Mouse (Mus musculus) forebrain, embryonic 11.5 days (tissue): ENCODE measurements around the gene Zfp981. TPM values are rescaled to one million over a fixed set of nuclear protein-coding genes. Genes with fewer than 3 reads are reported as not detected.
A peak's percentile ranks its signal among the peaks of the same experiment; 100 is the strongest.
"Not testable (repeated sequence)": the region's sequence is repeated elsewhere in the genome, so short reads cannot be mapped to it uniquely, and the experiment has no call there.

Source experiments
- ATAC-seq: fragments of 200-750 bp; cut with Nextera tagmentation; replicated peaks from 2 replicates; pipeline ENCODE4 v1.8.0; 2017; ENCODE audit warnings: moderate TSS enrichment; ENCODE audit not compliant: low FRiP score
- DNase-seq: peaks from one replicate; pipeline ENCODE4 v3.0.0-alpha.2; 2017; ENCODE audit warnings: low spot score
- H3K27ac ChIP-seq: fragments of 300-500 bp; sonication (generic); 2 replicates; pipeline ENCODE4 v1.5.1; 2014; ENCODE audit warnings: low read depth, low read length
- H3K27me3 ChIP-seq: fragments of 300-500 bp; sonication (generic); 2 replicates; pipeline ENCODE4 v1.6.1; 2014; ENCODE audit warnings: mild to moderate bottlenecking, low read length, mixed read lengths; ENCODE audit not compliant: control insufficient read depth, insufficient read depth
- H3K36me3 ChIP-seq: fragments of 300-500 bp; sonication (generic); 2 replicates; pipeline ENCODE4 v1.6.1; 2014; ENCODE audit warnings: mild to moderate bottlenecking, low read length, moderate library complexity, mixed read lengths; ENCODE audit not compliant: control insufficient read depth, insufficient read depth
- H3K4me1 ChIP-seq: fragments of 300-500 bp; sonication (generic); replicated peaks from 2 replicates; pipeline ENCODE4 v1.6.1; 2014; ENCODE audit warnings: low read length, mixed read lengths; ENCODE audit not compliant: control insufficient read depth, insufficient read depth
- H3K4me2 ChIP-seq: fragments of 300-500 bp; sonication (generic); 2 replicates; pipeline ENCODE4 v1.6.1; 2014; ENCODE audit warnings: low read depth, mild to moderate bottlenecking, low read length, moderate library complexity, mixed read lengths; ENCODE audit not compliant: severe bottlenecking
- H3K4me3 ChIP-seq: fragments of 300-500 bp; sonication (generic); 2 replicates; pipeline ENCODE4 v1.5.1; 2014; ENCODE audit warnings: low read depth, low read length
- H3K9ac ChIP-seq: fragments of 300-500 bp; sonication (generic); 2 replicates; pipeline ENCODE4 v1.6.1; 2014; ENCODE audit warnings: low read length
- H3K9me3 ChIP-seq: fragments of 300-500 bp; sonication (generic); 2 replicates; pipeline ENCODE4 v1.6.1; 2016; ENCODE audit warnings: low read length, mixed read lengths; ENCODE audit not compliant: control insufficient read depth
- WGBS: fragments of 180-500 bp; shearing (Covaris S2); extraction: QIAGEN DNeasy Blood & Tissue Kit; methylation state at CpG from one replicate; pipeline ENCODE4 v1.1.7; 2014; 5-methylcytosine and 5-hydroxymethylcytosine counted together
- polyA plus RNA-seq: library from polyadenylated mRNA; unstranded; fragments of >200 nt; fragmentation: Nextera tagmentation; extraction: Ambion mirVana; gene quantifications from 2 replicates; pipeline ENCODE4 v1.2.1, GENCODE M21; 2014

Zfp981 gene
- polyA plus RNA-seq, 1 experiment from 2014 or later, result not detected

DNA sequence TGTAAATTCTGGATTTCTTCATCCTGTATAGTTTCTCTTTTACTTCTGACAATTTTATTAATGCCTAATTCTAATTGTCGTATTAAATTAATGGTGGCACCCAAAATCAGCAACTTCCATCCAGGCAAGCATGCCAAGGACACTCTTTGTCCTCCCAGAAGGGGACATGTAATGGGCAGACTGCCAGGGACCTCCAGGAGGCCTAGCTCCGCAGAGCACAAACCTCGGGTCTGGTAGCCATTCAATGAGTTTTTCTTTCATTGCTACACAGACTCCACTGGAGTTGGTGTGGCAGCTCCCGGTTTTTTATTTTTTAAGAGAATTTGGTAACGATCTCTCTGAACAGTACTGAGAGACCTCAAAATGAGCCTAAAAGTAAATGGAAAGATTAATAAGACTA is 41.1 kb upstream of the Zfp981 start:
- DNase-seq, result peak; percentile 40
- peaks cover 32% of the 10 kb centered on the region for H3K9me3 ChIP-seq
- H3K4me1 ChIP-seq, result not testable (repeated sequence)

GRCm38 (mm10) chr4:146463649-146464351 is 38.0 kb upstream of the Zfp981 start:
- H3K27me3 ChIP-seq, H3K4me1 ChIP-seq, H3K36me3 ChIP-seq, ATAC-seq, H3K4me3 ChIP-seq, H3K9me3 ChIP-seq, H3K9ac ChIP-seq, H3K27ac ChIP-seq, H3K4me2 ChIP-seq: not testable (repeated sequence)
- WGBS, result 87% methylated on average over 17 of the region's 19 CpGs
- DNase-seq, result peak; percentile 45

More for the DNA sequence above, 41.1 kb upstream of the Zfp981 start:
- not testable (repeated sequence) for H3K27ac ChIP-seq, H3K36me3 ChIP-seq, H3K4me2 ChIP-seq, H3K4me3 ChIP-seq, H3K27me3 ChIP-seq, H3K9ac ChIP-seq
- WGBS, result 84% methylated on average over 5 of the region's 5 CpGs
- peak; percentile 42 for ATAC-seq

GRCm38 (mm10) chr4:146469984-146470383 is 31.8 kb upstream of the Zfp981 start:
- H3K4me1 ChIP-seq, H3K36me3 ChIP-seq, H3K27ac ChIP-seq, DNase-seq, H3K9ac ChIP-seq, ATAC-seq, H3K9me3 ChIP-seq, H3K4me3 ChIP-seq, H3K4me2 ChIP-seq, H3K27me3 ChIP-seq: not testable (repeated sequence)
- 95% methylated on average over 9 of the region's 12 CpGs for WGBS

GRCm38 (mm10) chr4:146474181-146474580 is 27.6 kb upstream of the Zfp981 start:
- not testable (repeated sequence) for H3K27me3 ChIP-seq, H3K4me3 ChIP-seq, H3K9ac ChIP-seq, H3K27ac ChIP-seq, H3K4me2 ChIP-seq, DNase-seq, H3K36me3 ChIP-seq, H3K4me1 ChIP-seq
- WGBS, result no CpG with 5 or more reads among the region's 1 CpGs
- H3K9me3 ChIP-seq, result peaks cover 24% of the 10 kb centered on the region
- ATAC-seq, result 0 out of 2 replicates have a peak, but pooled peaks have one; percentile 24

DNA sequence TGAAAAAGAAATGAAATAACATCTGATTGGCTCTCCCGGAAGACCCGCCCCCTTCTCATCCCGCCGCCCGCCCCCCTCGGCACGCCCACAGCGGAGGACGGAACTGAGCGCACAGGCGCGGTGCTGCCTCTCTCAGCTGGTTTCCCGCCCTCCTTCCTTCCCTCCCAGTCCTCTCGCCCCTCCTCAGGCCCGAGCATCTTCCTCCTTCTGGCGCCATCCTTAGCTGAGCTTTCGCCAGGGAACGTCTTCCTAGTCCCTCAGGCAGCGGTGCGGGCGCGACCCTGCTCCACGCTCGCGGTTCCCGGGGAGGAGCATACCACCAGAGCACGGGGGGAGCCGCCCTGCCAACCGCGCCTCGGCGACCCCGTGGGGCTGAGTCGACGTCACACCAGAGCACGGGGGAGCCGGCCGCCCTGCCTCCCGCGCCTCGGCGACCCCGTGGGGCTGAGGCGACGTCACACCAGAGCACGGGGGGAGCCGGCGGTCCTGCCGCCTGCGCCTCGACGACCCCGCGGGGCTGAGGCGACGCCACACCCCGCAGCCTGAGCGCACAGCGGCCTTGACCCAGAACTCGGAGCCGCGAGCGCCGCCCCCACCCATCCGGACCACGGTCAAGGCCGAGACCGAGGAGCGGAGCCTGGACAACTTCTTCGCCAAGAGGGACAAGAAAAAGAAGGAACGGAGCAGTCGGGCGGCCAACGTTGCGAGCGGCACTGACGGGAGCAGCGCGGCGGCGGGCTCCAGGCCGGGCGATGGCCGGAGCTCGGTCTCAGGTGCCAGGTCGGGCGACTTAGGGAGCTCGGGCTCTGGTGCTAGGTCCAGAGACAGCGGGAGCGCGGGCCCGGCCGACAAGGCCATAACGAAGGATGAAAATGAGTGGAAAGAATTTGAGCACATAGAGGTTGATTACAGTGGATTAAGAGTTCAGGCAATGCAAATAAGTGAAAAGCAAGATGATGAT is 26.8 kb upstream of the Zfp981 start:
- H3K4me3 ChIP-seq, H3K4me1 ChIP-seq, H3K4me2 ChIP-seq, H3K36me3 ChIP-seq, H3K27me3 ChIP-seq, H3K9ac ChIP-seq, H3K27ac ChIP-seq, DNase-seq: not testable (repeated sequence)
- H3K9me3 ChIP-seq, result peaks cover 21% of the 10 kb centered on the region
- 67% methylated on average over 55 of the region's 94 CpGs for WGBS
- ATAC-seq, result peak; percentile 81

- DNase-seq, H3K36me3 ChIP-seq, H3K27ac ChIP-seq, H3K4me1 ChIP-seq, H3K4me3 ChIP-seq, H3K27me3 ChIP-seq, ATAC-seq, H3K4me2 ChIP-seq, H3K9ac ChIP-seq: not testable (repeated sequence)
- peaks cover 28% of the 10 kb centered on the region for H3K9me3 ChIP-seq
- WGBS, result 94% methylated on average over 2 of the region's 2 CpGs
Observed at GRCm38 (mm10) chr4:146476260-146476659, 25.6 kb upstream of the Zfp981 start.

DNA sequence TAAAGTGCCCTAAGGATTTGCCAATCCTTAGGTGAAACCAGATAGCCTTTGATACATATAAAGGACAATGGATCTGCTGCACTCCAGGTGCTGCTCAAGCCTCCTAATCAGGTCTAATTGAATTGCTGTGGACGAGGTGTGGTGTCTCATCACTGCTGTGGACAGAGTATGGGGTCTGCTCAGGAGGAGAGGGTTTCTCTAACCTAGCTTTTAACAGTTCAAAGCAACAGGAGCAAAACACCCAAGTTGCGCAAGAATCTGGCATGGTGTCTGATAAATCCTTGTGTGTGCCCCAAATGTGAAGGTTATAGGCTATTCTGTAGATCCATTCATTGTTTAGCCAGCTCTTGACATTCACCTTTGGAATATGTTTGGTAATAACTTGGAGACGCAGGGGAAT is 24.9 kb upstream of the Zfp981 start:
- H3K4me1 ChIP-seq, H3K4me2 ChIP-seq, H3K27ac ChIP-seq, H3K4me3 ChIP-seq, H3K27me3 ChIP-seq, ATAC-seq, H3K9ac ChIP-seq, DNase-seq, H3K36me3 ChIP-seq: not testable (repeated sequence)
- H3K9me3 ChIP-seq, result peaks cover 32% of the 10 kb centered on the region
- WGBS, result 83% methylated on average over 3 of the region's 3 CpGs

DNA sequence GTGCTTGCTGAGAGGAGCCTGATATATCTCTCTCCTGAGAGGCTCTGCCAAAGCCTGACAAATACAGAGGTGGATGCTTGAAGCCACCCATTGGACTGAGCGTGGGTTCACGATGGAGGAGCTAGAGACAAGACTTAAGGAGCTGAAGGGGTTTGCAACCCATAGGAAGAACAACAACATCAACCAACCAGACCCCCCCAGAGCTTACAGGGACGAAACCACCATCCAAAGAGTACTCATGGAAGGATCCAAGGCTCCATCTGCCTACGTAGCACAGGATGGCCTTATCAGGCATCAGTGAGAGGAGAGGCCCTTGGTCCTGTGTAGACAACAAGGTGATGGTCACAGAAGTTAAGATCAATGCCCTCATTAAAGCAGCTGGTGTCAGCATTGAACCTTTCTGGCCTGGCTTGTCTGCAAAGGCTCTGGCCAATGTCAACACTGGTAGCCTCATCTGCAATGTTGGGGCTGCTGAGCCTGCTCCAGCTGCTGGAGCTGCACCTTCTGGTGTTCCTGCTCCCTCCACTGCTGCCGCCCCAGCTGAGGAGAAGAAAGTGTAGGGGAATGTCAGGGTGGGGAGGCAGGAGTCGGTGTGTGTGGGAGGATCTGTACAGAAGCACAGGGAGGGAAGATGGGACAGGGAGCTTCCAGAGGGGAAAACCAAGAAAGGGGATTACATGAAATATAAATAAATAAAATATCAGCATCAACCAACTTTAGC is 21.3 kb upstream of the Zfp981 start:
- not testable (repeated sequence) for H3K4me3 ChIP-seq, H3K27ac ChIP-seq, H3K9ac ChIP-seq, H3K36me3 ChIP-seq, H3K4me1 ChIP-seq, H3K27me3 ChIP-seq, H3K4me2 ChIP-seq
- peak; percentile 53 for ATAC-seq
- 72% methylated on average over 6 of the region's 6 CpGs for WGBS
- peaks cover 56% of the 10 kb centered on the region for H3K9me3 ChIP-seq
- DNase-seq, result peak; percentile 62
